Mouse (Mus musculus) embryo, embryonic 11 days (tissue): Measurements from ENCODE around the gene Nlgn3.
"Not testable (repeated sequence)": the region's sequence is repeated elsewhere in the genome, so short reads cannot be mapped to it uniquely, and the experiment has no call there.

Source experiments
- DNase-seq: peaks from one replicate; pipeline ENCODE4 v3.0.0-alpha.2; 2015

Gene Nlgn3

GRCm38 (mm10) chrX:101300427-101301030, 1.6 kb downstream of the Nlgn3 start:
- DNase-seq: peak; percentile 62

- DNase-seq: no peak
Observed at GRCm38 (mm10) chrX:101301654-101302053, 2.7 kb downstream of the Nlgn3 start.

GRCm38 (mm10) chrX:101304646-101305045, 5.7 kb downstream of the Nlgn3 start:
- DNase-seq: no peak

DNA sequence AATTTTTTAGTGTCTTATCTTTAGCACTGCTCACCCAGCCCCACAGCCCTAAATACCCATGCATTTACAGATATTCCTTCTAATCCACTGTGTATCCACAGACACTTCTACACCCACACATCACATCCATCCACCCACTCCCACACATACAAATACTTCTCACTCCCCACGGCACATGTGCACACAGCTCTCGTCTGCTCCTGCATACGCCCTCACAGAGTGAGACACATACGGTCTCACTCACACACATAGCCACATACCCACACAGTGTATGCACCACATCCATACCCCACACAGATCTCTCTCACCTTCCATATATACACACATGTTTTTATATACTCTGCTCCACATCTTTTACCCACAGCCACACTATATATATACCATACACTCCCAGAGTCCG, 10.3 kb downstream of the Nlgn3 start:
- DNase-seq: no peak

GRCm38 (mm10) chrX:101313625-101314359, 14.8 kb downstream of the Nlgn3 start:
- peak; percentile 34 for DNase-seq

DNA sequence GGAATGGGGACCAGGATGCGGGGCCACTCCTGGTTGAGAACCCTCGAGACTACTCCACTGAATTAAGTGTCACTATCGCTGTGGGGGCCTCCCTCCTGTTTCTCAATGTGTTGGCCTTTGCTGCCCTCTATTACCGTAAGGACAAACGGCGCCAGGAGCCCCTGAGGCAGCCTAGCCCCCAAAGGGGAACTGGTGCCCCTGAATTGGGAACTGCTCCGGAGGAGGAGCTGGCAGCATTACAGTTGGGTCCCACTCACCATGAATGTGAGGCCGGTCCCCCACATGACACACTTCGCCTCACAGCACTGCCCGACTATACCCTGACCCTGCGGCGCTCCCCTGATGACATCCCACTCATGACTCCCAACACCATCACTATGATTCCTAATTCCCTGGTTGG, 20.8 kb downstream of the Nlgn3 start:
- no peak for DNase-seq

DNA sequence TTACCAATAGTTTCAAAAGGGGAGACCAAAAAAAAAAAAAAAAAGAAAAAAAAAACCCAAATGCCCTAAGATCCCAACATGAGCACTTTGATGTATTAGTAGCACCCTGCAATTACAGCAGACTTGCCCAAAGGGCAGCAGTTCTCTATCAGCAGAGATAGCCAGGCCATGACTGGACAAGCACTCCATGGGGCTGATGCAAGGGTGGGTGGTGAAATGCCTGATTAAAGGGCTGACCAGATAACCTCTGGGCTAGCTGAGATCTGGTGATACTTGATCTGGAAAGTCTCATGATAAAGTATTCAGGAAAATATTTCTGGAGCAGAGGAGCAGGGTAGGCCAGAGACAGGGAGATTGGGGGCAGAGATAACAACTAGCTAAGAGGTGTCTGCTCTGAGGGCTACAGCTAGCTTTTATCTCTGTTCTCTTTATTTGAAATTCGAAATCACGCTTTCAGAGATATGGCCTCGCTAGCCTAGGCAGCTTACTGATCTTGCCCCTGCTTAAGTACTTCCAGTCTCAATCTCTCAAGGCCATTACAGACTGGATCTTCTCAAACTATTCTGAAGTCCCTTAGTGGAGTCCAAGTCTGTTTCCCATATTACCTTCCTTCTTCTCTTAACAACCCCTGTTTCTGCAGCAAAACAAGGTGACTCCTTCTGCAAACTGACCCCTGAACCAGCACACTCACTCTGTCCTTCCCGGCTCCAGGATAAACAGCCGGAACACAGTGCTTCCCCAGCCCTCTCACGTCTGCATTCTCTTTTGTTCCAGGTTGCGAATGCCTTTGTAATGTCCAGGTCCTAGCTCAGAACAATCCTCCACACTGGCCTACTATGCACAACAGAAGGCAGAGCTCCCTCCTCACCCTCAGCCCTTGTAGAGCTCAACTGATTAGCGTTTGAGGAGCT, 27.3 kb downstream of the Nlgn3 start:
- DNase-seq: no peak

DNA sequence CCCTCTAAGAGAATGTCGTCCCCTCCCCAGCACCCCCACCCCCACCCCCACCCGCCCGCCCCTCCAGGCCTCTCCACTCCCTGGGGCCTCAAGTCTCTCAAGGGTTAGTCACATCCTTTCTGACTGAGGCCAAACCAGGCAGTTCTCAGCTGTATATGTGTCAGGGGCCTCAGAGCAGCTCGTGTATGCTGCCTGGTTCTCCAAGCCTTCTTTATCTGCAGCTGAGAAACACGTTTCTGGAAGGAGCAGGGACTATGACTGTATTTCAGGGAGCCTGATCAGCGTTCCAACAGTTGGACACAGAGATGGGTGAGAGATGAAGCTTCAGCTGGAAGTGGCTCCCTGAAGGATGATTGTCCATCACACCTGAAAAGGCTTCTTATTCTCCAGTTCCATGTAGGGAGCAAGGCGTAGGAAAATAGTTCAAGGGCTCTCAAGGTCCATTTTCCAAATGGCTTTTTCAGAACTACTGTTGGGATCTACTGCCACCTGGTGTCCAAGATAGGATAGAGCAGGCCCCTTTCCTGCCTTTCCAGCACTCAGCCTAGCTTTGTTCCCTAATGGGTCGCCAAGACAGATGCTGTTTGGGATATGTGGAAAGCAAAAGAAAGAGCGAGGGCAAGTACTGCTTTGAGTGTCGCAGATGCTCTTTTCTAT, 30.5 kb downstream of the Nlgn3 start:
- peak; percentile 76 for DNase-seq

DNA sequence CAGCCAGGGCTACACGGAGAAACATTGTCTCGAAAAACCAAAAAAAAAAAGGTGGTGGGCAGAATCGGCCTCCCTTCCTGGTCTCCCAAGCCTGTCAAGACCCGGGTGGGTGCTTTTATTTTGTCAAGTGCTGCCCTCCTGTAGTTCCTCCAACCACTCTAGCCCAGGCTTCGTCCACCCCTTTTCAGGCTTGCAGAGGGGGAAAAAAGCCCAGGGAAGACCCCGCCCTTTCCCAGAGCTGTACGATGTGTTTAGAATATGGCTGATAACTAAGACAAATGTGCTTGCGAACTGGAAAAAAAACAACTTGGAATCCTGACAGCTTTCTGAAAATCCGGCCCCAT, 33.0 kb downstream of the Nlgn3 start:
- DNase-seq: no peak

- peak; percentile 91 for DNase-seq
Observed at GRCm38 (mm10) chrX:101332375-101333211, 33.6 kb downstream of the Nlgn3 start.

- DNase-seq: no peak
Observed at GRCm38 (mm10) chrX:101334606-101335005, 35.6 kb downstream of the Nlgn3 start.

DNA sequence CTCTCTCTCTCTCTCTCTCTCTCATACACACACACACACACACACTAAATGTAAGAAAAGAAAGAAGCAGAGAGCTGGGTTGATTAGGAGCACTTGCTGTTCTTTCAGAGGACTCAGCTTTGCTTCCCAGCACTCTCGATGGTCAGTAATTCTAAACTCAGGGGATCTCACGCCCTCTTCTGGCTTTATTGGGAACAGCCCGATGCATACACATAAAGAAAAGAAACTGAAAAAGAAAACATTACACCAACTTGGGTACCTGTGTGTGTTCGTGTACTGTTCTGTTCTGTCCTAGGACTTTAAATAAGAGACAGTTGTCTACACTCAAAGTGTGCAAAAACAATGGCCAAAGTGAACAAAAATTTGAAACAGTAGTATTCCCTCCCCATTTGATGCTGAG, 39.7 kb downstream of the Nlgn3 start:
- no peak for DNase-seq

DNA sequence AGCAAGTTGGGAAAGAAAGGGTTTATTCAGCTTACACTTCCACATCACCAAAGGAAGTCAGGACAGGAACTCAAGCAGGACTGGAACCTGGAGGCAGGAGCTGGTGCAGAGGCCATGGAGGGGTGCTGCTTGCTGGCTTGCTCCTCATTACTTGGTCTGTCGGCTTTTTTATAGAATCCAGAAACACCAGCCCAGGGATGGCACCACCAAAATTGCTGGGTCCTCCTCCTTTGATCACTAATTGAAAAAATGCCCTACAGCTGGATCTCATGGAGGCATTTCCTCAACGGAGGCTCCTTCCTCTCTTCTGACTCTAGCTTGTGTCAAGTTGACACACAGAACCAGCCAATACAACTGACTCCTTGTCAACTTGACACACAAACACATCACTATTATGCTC, 43.9 kb downstream of the Nlgn3 start:
- not testable (repeated sequence) for DNase-seq

DNA sequence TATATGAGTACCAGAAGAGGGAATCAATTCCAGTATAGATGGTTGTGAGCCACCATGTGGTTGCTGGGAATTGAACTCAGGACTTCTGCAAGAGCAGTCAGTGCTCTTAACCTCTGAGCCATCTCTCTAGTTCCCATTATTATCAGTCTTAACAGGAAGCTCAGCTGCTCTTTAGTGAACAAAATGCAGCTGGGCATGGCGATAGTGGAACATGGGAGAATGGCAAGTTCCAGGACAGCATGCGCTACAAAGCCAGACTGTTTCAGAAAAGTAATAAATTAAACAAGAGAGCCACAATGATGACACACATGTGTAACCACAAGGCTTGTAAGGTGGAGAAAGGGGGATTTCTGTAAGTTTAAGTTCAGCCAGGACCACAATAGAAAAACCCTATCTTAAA, 46.5 kb downstream of the Nlgn3 start:
- no peak for DNase-seq

GRCm38 (mm10) chrX:101346475-101346874, 47.5 kb downstream of the Nlgn3 start:
- no peak for DNase-seq

- no peak for DNase-seq
Observed at GRCm38 (mm10) chrX:101351188-101351587, 52.2 kb downstream of the Nlgn3 start.

GRCm38 (mm10) chrX:101358902-101359301, 59.9 kb downstream of the Nlgn3 start:
- DNase-seq: not testable (repeated sequence)

GRCm38 (mm10) chrX:101369001-101369400, 70.0 kb downstream of the Nlgn3 start:
- no peak for DNase-seq

GRCm38 (mm10) chrX:101370573-101370972, 71.6 kb downstream of the Nlgn3 start:
- no peak for DNase-seq

GRCm38 (mm10) chrX:101372946-101373345, 74.0 kb downstream of the Nlgn3 start:
- no peak for DNase-seq
